Mouse (Mus musculus) ES-Bruce4 (cell line): ENCODE data around the gene Elavl4.

Source experiments
- CTCF ChIP-seq: IDR thresholded peaks from one replicate; pipeline ENCODE4 v1.8.1; 2011; ENCODE audit warnings: low read depth, low read length
- EP300 ChIP-seq: IDR thresholded peaks from 2 replicates; pipeline ENCODE4 v1.6.1; 2011; ENCODE audit warnings: low read depth, low read length; ENCODE audit not compliant: insufficient read depth
- POLR2A ChIP-seq: IDR thresholded peaks from one replicate; pipeline ENCODE4 v1.8.1; 2011; ENCODE audit warnings: low read length; ENCODE audit not compliant: insufficient read depth

DNA sequence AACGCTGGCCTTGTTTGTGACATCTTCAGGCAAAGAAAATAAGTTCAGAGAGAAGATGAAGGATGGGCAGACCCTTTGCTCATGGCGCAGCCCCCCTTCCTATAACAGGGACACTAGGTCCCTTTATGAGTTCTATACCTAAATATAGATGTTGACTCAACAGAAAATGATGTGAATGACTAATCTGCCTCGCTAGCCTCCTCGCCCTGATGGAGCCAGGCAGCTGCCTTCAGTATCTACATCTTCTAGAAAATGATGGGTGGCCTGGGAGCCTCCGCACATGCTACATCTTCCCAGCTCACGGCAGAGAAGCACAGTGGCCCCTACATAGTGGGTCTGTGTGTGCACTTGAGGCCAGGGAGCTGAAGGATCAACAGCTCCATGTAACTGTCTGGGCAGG lies 137.2 kb downstream of the Elavl4 start:
- TF ChIP-seq EP300 (no peak), POLR2A (no peak), CTCF (no peak)
